Mouse (Mus musculus) adrenal gland, postnatal 10 days (tissue): ENCODE measurements around the gene Glrx2. TPM values are rescaled to one million over a fixed set of nuclear protein-coding genes. Genes with fewer than 3 reads are reported as not detected.

Experiments
- DNase-seq: peaks from one replicate; pipeline ENCODE4 v3.0.0; 2021; ENCODE audit warnings: mixed read lengths
- total RNA-seq, 2 experiments: library from RNA; stranded (reverse); gene quantifications; 2 replicates each; pipeline ENCODE4 v1.2.3; 2021

The Glrx2 gene
- total RNA-seq, 2 experiments from 2014 or later = 84.8 to 84.9 TPM

DNA sequence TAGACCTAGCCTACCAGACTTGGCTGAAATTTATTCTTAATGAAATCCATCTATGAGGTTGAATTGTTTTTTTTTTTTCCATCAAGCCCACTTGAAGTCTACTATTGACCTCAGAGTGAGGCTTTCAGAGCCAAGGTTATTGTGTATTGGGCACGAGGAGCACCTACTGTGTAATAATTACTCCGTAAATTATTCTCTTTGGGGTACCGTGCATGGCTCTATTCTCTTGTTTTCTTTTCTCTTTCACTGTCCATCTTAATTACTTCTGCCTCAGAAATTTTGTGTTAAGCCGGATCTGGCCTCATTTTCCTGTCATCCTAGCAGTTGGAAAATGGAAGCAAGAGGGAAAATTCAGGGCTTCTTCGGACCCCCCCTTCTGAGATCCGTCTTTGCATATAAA lies 26.0 kb downstream of the Glrx2 start:
- no peak for DNase-seq

DNA sequence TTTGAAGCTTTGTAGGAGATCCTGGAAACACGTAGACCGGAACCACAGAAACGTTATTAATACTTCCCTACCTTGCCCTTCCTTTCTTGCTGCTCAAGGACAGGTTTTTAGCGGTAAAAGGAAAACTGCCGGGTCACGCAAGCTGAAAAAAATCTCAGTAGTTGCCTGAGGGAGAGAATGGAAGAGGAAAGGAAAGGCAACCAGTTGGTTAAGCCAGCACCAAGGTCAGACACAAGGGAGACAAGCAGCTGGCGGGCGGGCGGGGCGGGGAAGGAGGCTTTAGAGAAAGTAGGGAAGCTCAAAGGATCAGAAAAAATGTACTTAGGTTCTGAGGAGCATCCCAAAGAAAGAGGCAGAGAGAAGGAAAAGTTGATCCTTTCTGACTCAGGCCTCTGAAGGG lies 29.7 kb downstream of the Glrx2 start:
- DNase-seq = no peak

DNA sequence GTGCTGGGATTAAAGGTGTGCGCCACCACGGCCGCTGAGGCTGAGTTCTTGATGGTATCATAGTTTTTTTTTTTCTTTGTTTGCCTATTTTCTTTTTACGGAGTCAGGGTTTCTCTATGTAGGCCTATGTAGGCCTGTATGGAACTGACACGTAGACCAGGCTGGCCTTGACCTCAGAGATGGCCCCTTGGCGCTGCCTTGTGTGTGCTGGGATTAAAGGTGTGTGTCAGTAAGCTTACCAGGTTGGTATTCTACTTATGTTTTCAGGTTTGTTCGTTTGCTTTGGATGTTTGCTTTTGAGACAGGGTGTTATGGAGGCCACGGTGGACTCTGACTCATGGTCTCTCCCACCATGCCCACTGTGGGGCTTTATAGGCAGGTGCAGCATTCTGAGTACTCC lies 46.0 kb downstream of the Glrx2 start:
- no peak for DNase-seq

DNA sequence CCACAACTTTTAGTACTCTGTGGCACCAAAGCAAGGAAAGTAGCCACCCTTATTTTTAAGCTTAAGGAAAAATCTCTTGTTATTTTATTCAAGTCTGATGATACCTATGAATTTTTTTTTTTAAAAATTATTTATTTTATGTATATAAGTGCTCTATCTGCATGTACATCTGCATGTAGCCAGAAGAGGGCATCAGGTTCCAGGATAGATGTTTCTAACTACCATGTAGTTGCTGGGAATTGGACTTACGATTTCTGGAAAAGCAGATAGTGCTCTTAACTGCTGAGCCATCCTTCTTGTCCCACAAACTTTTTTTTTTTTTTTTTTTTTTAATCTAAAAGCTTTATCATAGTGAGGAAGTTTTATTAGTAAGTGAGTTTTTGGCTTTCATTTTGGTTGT lies 48.3 kb downstream of the Glrx2 start:
- DNase-seq = no peak

DNA sequence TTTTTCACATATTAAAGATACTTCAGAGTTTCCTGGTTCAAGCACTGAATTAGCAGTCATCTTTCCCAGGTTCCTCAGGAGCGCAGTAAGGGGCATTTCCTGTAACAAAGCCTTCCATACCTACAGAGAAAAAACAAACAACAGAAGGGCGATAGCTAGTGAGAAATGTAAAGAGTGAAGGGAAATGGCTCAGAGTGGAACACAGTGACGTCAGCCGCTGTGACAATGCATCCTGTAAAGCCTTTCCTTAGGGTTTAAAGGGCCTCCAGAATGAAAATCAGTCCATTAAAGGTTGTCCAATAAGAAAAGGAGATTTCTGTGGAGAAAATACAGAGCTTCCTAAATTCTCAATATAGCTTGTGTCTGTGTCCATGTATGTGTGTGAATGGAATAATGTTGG lies 49.7 kb downstream of the Glrx2 start:
- DNase-seq = no peak

DNA sequence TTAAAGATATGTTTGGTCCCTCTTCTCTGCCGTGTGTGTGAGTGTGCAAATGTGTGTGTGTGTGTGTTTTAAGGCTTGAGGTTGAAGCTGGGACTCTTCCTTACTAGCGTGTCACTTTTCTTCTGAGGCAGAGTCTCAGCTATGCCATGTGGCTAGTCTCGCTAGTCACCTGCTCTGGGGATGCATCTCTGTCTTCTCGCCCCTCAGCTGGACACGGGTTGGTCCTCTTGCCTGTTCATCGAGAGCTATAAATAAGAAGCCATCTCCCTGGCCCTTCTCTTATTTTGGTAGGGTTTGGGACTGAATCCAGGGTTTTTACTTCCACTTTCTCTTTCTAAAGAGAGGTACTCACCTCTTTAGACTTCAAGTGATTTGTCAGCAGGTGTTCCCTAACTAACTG lies 50.1 kb downstream of the Glrx2 start:
- DNase-seq = no peak

DNA sequence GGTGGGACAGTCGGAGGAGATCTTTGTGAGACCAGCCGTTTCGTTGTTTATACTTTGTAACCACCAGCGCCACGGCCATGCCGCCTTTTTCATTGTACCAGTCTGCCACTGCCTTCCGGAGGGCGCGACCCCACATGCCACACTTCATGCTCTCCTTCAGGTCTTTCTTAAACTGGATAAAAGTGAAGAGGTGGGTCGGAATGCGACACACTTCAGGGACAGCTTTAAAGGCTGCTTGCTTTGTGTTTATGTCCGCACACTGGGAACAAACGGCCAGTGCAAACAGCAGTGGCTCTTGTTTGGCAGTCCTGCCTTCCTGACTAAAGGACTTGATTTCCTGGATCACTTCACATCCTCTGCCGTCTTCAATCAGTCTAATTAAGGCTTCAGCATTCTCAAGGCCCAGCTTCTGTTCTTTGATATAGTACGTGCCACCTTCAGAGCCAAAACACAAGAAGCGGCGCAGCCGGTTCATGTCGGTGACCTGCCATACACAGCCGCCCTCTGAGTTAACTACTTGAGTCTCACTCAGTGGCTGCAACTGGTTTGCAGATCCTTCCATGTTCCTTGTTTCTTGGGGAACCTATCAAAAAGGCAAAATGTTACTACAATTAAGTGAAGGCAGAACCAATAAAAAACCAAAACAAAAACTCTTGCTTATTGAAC lies 54.4 kb downstream of the Glrx2 start:
- DNase-seq = no peak

DNA sequence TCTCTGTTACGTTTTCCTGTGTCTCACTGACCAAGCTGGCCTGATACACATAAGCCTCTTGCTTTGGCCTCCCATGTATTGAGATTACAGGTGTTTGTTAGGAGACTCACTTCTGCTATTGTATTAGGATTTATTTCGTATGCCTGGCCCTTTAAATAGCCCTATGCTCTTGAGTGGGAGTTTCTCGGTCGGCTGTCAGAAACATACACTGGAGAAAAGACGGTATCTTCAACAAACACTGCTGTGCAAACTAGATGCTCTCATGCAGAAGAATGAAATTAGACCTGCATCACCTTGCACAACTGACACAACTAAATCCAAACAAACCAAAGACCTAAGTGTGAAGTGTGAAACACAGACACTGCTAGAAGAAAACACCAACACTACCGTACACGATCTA lies 56.9 kb downstream of the Glrx2 start:
- no peak for DNase-seq

DNA sequence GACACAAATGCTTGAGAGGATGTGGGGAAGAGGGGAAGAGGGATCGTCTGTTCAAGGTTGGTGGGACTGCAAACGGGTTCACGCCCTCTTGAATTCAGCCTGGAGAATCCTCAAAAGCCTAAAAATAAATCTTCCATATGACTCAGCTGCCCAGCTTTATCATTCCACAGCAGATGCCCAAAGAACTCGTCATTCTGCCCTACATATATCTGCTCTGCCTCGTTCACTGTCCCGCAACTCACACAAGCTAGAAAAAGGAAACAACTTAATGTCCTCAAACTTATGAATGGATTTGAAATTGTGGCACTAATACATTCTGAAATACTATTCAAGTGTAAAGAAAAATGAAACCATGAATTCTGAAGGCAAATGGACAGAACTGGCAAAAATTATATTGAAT lies 57.8 kb downstream of the Glrx2 start:
- no peak for DNase-seq

DNA sequence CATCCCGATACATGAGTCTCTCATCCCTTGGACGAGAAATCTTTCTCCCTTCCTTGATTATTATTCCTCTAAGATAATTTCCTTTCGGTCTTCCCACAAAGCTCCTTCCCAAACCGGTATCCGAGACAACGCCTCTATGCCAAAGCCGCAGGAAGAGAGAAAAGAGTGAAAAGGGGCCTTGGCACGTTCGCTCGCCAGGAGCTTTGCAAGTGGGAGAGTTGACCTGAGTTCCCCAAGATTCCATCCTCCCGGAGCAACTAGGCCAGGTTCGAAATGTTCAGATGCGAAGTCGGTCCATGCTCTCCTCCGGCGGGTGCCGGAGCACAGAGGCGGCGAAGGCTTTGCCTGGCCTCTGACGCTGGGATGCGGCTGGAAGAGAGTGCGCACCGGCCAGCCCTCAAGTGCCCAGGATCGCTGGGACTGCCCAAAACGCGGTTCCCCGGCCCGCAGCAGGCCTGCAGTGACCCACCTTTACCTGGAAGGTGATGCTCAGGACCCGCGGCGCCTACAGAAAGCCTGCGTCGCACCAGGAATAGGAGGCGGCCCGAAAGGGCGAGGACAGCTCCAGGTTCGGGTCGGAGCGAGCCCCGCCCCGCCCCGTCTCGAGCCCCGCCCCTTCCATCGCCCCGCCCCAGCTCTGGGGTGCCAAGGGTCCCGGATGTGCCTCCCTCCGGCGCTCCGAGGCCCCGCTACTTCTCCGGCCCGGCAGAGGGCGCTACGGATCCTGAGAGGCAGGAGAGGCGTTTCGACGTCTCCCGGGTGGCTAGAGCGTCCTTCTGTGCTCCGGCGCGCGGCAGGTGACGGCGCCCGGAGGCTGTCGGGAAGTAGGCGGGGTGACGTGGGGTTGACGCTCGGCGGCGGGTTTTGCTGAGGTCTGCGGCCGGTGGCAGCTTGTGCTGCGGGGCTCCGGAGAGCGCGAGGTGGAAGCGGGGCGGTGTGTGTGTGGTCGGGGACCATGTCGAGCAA lies 60.6 kb downstream of the Glrx2 start, which contains the start of the genes Trove2 and Uchl5:
Gene Trove2 (minus strand): TSS at position 623 of the 966 bp plus-strand sequence.
Gene Uchl5 (plus strand): TSS at position 827 of the 966 bp plus-strand sequence.
- DNase-seq = peak; percentile 99

DNA sequence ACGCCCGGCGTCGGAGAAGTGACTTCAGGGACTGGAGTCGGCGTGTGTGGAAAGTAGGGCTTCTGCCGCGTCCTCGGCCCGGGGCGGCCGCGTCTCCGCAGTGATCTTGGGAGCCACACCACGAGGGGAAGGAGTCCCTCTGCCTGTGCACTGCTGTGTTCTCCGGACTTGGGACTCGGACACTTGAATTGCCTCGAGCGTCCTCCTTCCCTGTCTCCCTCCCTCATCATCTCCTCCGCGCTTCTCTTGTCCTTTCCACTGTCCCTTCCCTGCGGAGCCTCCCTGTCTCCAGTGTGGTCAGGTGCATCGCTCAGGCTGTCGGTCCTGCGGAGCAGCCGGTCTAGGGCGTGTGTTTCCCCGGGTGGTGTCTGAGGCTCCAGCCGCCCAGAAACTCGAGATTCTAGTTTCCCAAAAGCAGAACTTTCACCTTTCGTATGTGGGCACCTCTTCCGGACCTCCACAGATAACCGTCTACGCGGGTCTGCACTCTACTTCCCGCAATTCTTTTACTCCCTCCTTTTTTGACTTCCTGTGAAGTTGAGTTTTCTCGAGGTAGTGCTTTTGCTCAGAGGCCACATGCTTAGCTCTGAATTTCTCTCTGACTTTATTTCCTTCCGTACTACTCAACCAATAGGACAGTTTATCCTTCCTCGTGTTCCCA lies 61.5 kb downstream of the Glrx2 start:
- DNase-seq = no peak

DNA sequence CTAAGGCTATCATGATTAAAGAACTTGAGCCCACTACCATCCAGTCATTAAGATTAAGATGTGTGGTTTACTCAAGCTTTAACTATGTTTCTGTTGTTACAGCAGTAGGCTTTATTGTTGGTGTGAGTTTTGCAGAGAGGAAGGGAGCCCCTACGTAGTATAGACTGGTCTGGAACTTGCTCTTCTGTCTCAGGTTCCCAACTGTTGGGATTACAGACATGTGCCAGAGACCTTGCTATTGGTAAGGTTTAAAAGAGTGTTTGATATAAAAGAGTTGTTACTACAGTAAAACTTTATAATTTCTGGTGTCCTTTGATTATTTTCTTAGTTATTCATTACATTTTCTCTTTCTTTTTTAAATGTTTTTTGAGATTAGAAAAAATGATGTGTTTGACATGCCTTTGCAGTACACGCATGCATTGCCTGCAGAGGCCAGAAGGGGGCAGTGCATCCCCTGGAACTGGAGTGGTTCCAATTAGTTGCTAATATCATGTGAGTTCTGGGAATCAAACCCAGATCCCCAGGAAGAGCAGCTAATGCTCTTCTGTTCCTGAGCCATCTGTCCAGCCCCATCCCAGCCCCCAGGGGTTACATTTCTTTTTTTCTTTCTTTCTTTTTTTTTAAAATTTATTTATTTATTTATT lies 72.6 kb downstream of the Glrx2 start:
- DNase-seq = peak; percentile 68

Other genes starting within 250 kb of the Glrx2 start
- gene B3galt2, start 75.7 kb upstream of the Glrx2 start, total RNA-seq = 1 to 10 TPM; 3.9 to 4.8 TPM
- 10 to 100 TPM; 66.4 to 74.2 TPM for gene Cdc73, start 13.4 kb upstream of the Glrx2 start, total RNA-seq
- gene Trove2, start 60.7 kb downstream of the Glrx2 start, total RNA-seq = 10 to 100 TPM in 1 of 2 experiments, 1 to 10 TPM in 1; 8.3 to 10.4 TPM
- gene Uchl5, start 60.9 kb downstream of the Glrx2 start, total RNA-seq = 10 to 100 TPM; 26.6 to 30.3 TPM